Mouse (Mus musculus): Measurements from ENCODE around the gene Heatr3.

- TF ChIP-seq EP300 (IDR thresholded peaks at IDR 0.05; ENCODE audit: insufficient read depth, low read depth, low read length) = no peak
- TF ChIP-seq POLR2A (IDR thresholded peaks at IDR 0.05; ENCODE audit: insufficient read depth, low read depth, low read length) = no peak
Measured at GRCm38 (mm10) chr8:88124850-88125249, 12.8 kb upstream of the Heatr3 start.

Measured in heart, adult 2 months (tissue).